24 mouse cellular contexts compared by ENCODE assay signal in genomic region chr2:157932655-157933054, GRCm38 (mm10). TPM values are rescaled to one million over a fixed set of nuclear protein-coding genes. Genes with fewer than 3 reads are reported as not detected.
DNase-seq lines count a peak whose midpoint lies in the region; ATAC-seq and TF ChIP-seq lines count a peak whose summit lies in the region.
"Had no signal": no experiment of that assay in that cellular context is flagged by ENCODE, and none has a peak within 500 bp of the region (broad histone marks: within the 10 kb centered on the region; RNA-seq: fewer than 3 reads in every experiment).

No protein-coding gene starts in this region.

- WGBS in kidney, postnatal 0 days, result 71% methylated on average over 4 of the region's 4 CpGs
- 73% methylated on average over 4 of the region's 4 CpGs for WGBS in kidney, embryonic 15.5 days
- 53% methylated on average over 4 of the region's 4 CpGs for WGBS in lung, postnatal 0 days
- 62% methylated on average over 4 of the region's 4 CpGs for WGBS in stomach, postnatal 0 days

- DNase-seq in CD4-positive, CD25-positive, alpha-beta regulatory T cell, adult 2 months (ENCODE audit: low read depth, low spot score), result peak; percentile 10
- no peak for DNase-seq in kidney, postnatal 0 days (ENCODE audit: low spot score)
- DNase-seq in lung, postnatal 0 days (ENCODE audit: low spot score), result no peak
- DNase-seq in lung, postnatal 14 days, result no peak
- no peak for DNase-seq in stomach, postnatal 0 days (ENCODE audit: low spot score)
- DNase-seq in heart, adult 9 months (ENCODE audit: low spot score in 2 of 2), result no peak
- DNase-seq: adrenal gland, postnatal 14 days; cerebellum, adult 9-11 months; heart, postnatal 36 days; kidney, adult 18-20 months; right cerebral cortex, adult 18-20 months; thymus, postnatal 36 days had no signal

- H3K36me3 ChIP-seq in kidney, postnatal 0 days (ENCODE audit: insufficient read depth, low read length), result no peaks in the 10 kb centered on the region
- H3K36me3 ChIP-seq in kidney, embryonic 15.5 days, result no peaks in the 10 kb centered on the region
- no peaks in the 10 kb centered on the region for H3K36me3 ChIP-seq in lung, postnatal 0 days (ENCODE audit: insufficient read depth, low read length)
- no peaks in the 10 kb centered on the region for H3K36me3 ChIP-seq in stomach, postnatal 0 days (ENCODE audit: control insufficient read depth, insufficient read depth, low read length)
- H3K36me3 ChIP-seq: embryonic facial prominence, embryonic 12.5 days; heart, embryonic 12.5 days; limb, embryonic 13.5 days; lung, embryonic 15.5 days had no signal

- ATAC-seq in CD4-positive, CD25-positive, alpha-beta regulatory T cell, adult 4 months, result no peak
- no peak for ATAC-seq in kidney, postnatal 0 days (replicated peaks; ENCODE audit: low FRiP score, low read depth)
- no peak for ATAC-seq in kidney, embryonic 15.5 days (replicated peaks; ENCODE audit: low FRiP score)
- ATAC-seq in lung, postnatal 0 days, result no peak
- no peak for ATAC-seq in stomach, postnatal 0 days (ENCODE audit: low FRiP score, low TSS enrichment)
- ATAC-seq: activated CD4-positive, CD25-positive, alpha-beta regulatory T cell, adult 4 months; forebrain, embryonic 14.5 days had no signal

- no peak overlapping the region for H3K4me3 ChIP-seq in kidney, postnatal 0 days (replicated peaks; ENCODE audit: low read depth, low read length)
- no peak overlapping the region for H3K4me3 ChIP-seq in kidney, embryonic 15.5 days (replicated peaks)
- H3K4me3 ChIP-seq in lung, postnatal 0 days (ENCODE audit: low read depth, low read length), result no peak overlapping the region
- H3K4me3 ChIP-seq in stomach, postnatal 0 days (ENCODE audit: low read depth, low read length), result no peak overlapping the region
- H3K4me3 ChIP-seq: embryonic facial prominence, embryonic 12.5 days; erythroblast, embryonic 14.5 days; heart, embryonic 12.5 days; hindbrain, embryonic 15.5 days; limb, embryonic 13.5 days; lung, embryonic 15.5 days; neural tube, embryonic 12.5 days had no signal

- H3K9me3 ChIP-seq in kidney, postnatal 0 days (replicated peaks; ENCODE audit: low read length), result no peaks in the 10 kb centered on the region
- no peaks in the 10 kb centered on the region for H3K9me3 ChIP-seq in kidney, embryonic 15.5 days (replicated peaks)
- H3K9me3 ChIP-seq in lung, postnatal 0 days (ENCODE audit: low read length), result no peaks in the 10 kb centered on the region
- H3K9me3 ChIP-seq in stomach, postnatal 0 days (ENCODE audit: control insufficient read depth, low read length), result no peaks in the 10 kb centered on the region
- H3K9me3 ChIP-seq: embryonic facial prominence, embryonic 12.5 days; hindbrain, embryonic 15.5 days; limb, embryonic 13.5 days; lung, embryonic 15.5 days; neural tube, embryonic 12.5 days had no signal

- no peak overlapping the region for H3K27ac ChIP-seq in kidney, postnatal 0 days
- H3K27ac ChIP-seq in kidney, embryonic 15.5 days, result no peak overlapping the region
- no peak overlapping the region for H3K27ac ChIP-seq in lung, postnatal 0 days (ENCODE audit: low read length)
- H3K27ac ChIP-seq in stomach, postnatal 0 days (replicated peaks), result no peak overlapping the region
- H3K27ac ChIP-seq: embryonic facial prominence, embryonic 12.5 days; hindbrain, embryonic 15.5 days; limb, embryonic 13.5 days; lung, embryonic 15.5 days; neural tube, embryonic 12.5 days had no signal

- no peak for TF ChIP-seq EP300 in lung, postnatal 0 days (IDR thresholded peaks at IDR 0.05)
- no peak for TF ChIP-seq EP300 in stomach, postnatal 0 days (optimal IDR thresholded peaks at IDR 0.05)

- peak; percentile 54; the same call in 1 of the 2 replicates for TF ChIP-seq CTCF in kidney, postnatal 0 days (IDR thresholded peaks at IDR 0.05; ENCODE audit: low read depth)
- peak; percentile 35; the same call in 1 of the 2 replicates for TF ChIP-seq CTCF in lung, postnatal 0 days (IDR thresholded peaks at IDR 0.05)
- peak; percentile 49; the same call in 1 of the 2 replicates for TF ChIP-seq CTCF in stomach, postnatal 0 days (IDR thresholded peaks at IDR 0.05; ENCODE audit: low read depth)

- H3K27me3 ChIP-seq in kidney, postnatal 0 days (ENCODE audit: insufficient read depth, low read length), result no peaks in the 10 kb centered on the region
- peaks cover 5% of the 10 kb centered on the region; the same call in 1 of the 2 replicates for H3K27me3 ChIP-seq in kidney, embryonic 15.5 days
- no peaks in the 10 kb centered on the region for H3K27me3 ChIP-seq in lung, postnatal 0 days (replicated peaks; ENCODE audit: insufficient read depth, low read length)
- no peaks in the 10 kb centered on the region for H3K27me3 ChIP-seq in stomach, postnatal 0 days (ENCODE audit: control insufficient read depth, insufficient read depth, low read length)
- H3K27me3 ChIP-seq: embryonic facial prominence, embryonic 12.5 days; hindbrain, embryonic 15.5 days; lung, embryonic 15.5 days; neural tube, embryonic 12.5 days had no signal

- H3K4me2 ChIP-seq in kidney, postnatal 0 days (ENCODE audit: low read length), result no peak overlapping the region
- H3K4me2 ChIP-seq in kidney, embryonic 15.5 days, result no peak overlapping the region
- no peak overlapping the region for H3K4me2 ChIP-seq in lung, postnatal 0 days (replicated peaks; ENCODE audit: low read depth, low read length)
- H3K4me2 ChIP-seq in stomach, postnatal 0 days (replicated peaks; ENCODE audit: low read depth), result no peak overlapping the region
- H3K4me2 ChIP-seq: embryonic facial prominence, embryonic 12.5 days; heart, embryonic 12.5 days; hindbrain, embryonic 15.5 days; limb, embryonic 13.5 days; lung, embryonic 15.5 days; midbrain, embryonic 11.5 days; neural tube, embryonic 12.5 days had no signal

- H3K4me1 ChIP-seq in kidney, postnatal 0 days (replicated peaks; ENCODE audit: insufficient read depth, low read length), result no peaks in the 10 kb centered on the region
- peaks cover 8% of the 10 kb centered on the region; the same call in 1 of the 2 replicates for H3K4me1 ChIP-seq in kidney, embryonic 15.5 days
- no peaks in the 10 kb centered on the region for H3K4me1 ChIP-seq in lung, postnatal 0 days (ENCODE audit: insufficient read depth, low read depth, low read length)
- H3K4me1 ChIP-seq in stomach, postnatal 0 days (replicated peaks; ENCODE audit: control insufficient read depth, insufficient read depth), result no peaks in the 10 kb centered on the region
- H3K4me1 ChIP-seq: lung, embryonic 15.5 days had no signal

- no peak overlapping the region for H3K9ac ChIP-seq in kidney, postnatal 0 days (ENCODE audit: low read depth, low read length)
- no peak overlapping the region for H3K9ac ChIP-seq in kidney, embryonic 15.5 days
- H3K9ac ChIP-seq in lung, postnatal 0 days (replicated peaks; ENCODE audit: low read depth), result no peak overlapping the region
- no peak overlapping the region for H3K9ac ChIP-seq in stomach, postnatal 0 days (ENCODE audit: low read length)
- H3K9ac ChIP-seq: embryonic facial prominence, embryonic 12.5 days; heart, embryonic 12.5 days; hindbrain, embryonic 15.5 days; limb, embryonic 13.5 days; lung, embryonic 15.5 days; neural tube, embryonic 12.5 days had no signal

RNA-seq across cellular contexts. Expression of gene Vstm2l, which starts 18.2 kb away (rescaled TPM):
- not detected for polyA plus RNA-seq in CD4-positive, CD25-positive, alpha-beta regulatory T cell, adult 4 months (2017; shearing (Covaris generic))
- 0.26 and 0.38 TPM in 2 replicates for polyA plus RNA-seq in kidney, postnatal 0 days (2015; fragmentation: Nextera tagmentation; extraction: Ambion mirVana)
- 0.40 and 0.74 TPM in 2 replicates for polyA plus RNA-seq in kidney, embryonic 15.5 days (2015; fragmentation: Nextera tagmentation; extraction: Ambion mirVana)
- not detected in 2 replicates for polyA plus RNA-seq in lung, postnatal 0 days (2015; fragmentation: Nextera tagmentation; extraction: Ambion mirVana)
- 0.53 and 0.63 TPM in 2 replicates for polyA plus RNA-seq in stomach, postnatal 0 days (2015; fragmentation: Nextera tagmentation; extraction: Ambion mirVana)
- polyA plus RNA-seq: activated CD4-positive, CD25-positive, alpha-beta regulatory T cell, adult 4 months; erythroblast, embryonic 14.5 days; heart, embryonic 12.5 days; limb, embryonic 13.5 days had no signal
